Mouse (Mus musculus): ENCODE data around the gene Prcc. TPM values are rescaled to one million over a fixed set of nuclear protein-coding genes. Genes with fewer than 3 reads are reported as not detected.

The Prcc gene
- polyA plus RNA-seq, 1 experiment, result 63.9 TPM

GRCm38 (mm10) chr3:87859813-87860212 is 25.6 kb downstream of the Prcc start:
- peak; percentile 80 for DNase-seq (ENCODE audit: low read depth)
- peak; percentile 86 for TF ChIP-seq CTCF (IDR thresholded peaks at IDR 0.05; ENCODE audit: borderline replicate concordance, extremely low read depth, insufficient read depth, insufficient read length)
- TF ChIP-seq POLR2A (IDR thresholded peaks at IDR 0.05; ENCODE audit: borderline replicate concordance, extremely low read depth, insufficient read depth, insufficient read length, poor library complexity, severe bottlenecking), result no peak

GRCm38 (mm10) chr3:87857666-87858065 is 27.7 kb downstream of the Prcc start:
- no peak for DNase-seq (ENCODE audit: low read depth)
- no peak for TF ChIP-seq CTCF (IDR thresholded peaks at IDR 0.05; ENCODE audit: borderline replicate concordance, extremely low read depth, insufficient read depth, insufficient read length)
- no peak for TF ChIP-seq POLR2A (IDR thresholded peaks at IDR 0.05; ENCODE audit: borderline replicate concordance, extremely low read depth, insufficient read depth, insufficient read length, poor library complexity, severe bottlenecking)

DNA sequence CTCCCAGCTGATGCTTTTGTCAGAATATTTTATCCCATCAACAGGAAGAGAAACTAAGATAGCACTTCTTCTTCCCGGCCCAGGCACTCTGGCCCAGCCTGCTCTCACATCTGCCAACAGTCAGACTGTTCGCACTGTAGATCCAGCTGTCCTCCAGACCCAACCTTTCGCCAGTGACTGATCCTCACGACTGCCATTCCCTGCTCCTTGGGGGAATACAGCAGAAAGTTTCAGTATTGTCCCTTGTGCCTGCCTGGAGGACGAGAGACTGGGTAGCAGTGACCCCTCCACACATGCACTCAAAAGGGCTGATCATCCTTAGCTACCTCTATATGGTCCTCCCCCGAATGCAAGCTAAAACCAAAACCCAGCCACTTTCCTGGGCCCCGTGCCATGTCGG is 29.5 kb downstream of the Prcc start:
- DNase-seq (ENCODE audit: low read depth), result no peak
- TF ChIP-seq POLR2A (IDR thresholded peaks at IDR 0.05; ENCODE audit: borderline replicate concordance, extremely low read depth, insufficient read depth, insufficient read length, poor library complexity, severe bottlenecking) (no peak), CTCF (IDR thresholded peaks at IDR 0.05; ENCODE audit: borderline replicate concordance, extremely low read depth, insufficient read depth, insufficient read length) (no peak)

GRCm38 (mm10) chr3:87854795-87855568 is 30.4 kb downstream of the Prcc start:
- TF ChIP-seq POLR2A (IDR thresholded peaks at IDR 0.05; ENCODE audit: borderline replicate concordance, extremely low read depth, insufficient read depth, insufficient read length, poor library complexity, severe bottlenecking) (no peak), CTCF (IDR thresholded peaks at IDR 0.05; ENCODE audit: borderline replicate concordance, extremely low read depth, insufficient read depth, insufficient read length) (no peak)

GRCm38 (mm10) chr3:87849117-87849516 is 36.3 kb downstream of the Prcc start:
- no peak for DNase-seq (ENCODE audit: low read depth)
- TF ChIP-seq POLR2A (IDR thresholded peaks at IDR 0.05; ENCODE audit: borderline replicate concordance, extremely low read depth, insufficient read depth, insufficient read length, poor library complexity, severe bottlenecking), result no peak

More at GRCm38 (mm10) chr3:87854795-87855568, 30.4 kb downstream of the Prcc start:
- DNase-seq (ENCODE audit: low read depth), result peak; percentile 11

GRCm38 (mm10) chr3:87847680-87848079 is 37.7 kb downstream of the Prcc start:
- DNase-seq (ENCODE audit: low read depth), result no peak
- no peak for TF ChIP-seq POLR2A (IDR thresholded peaks at IDR 0.05; ENCODE audit: borderline replicate concordance, extremely low read depth, insufficient read depth, insufficient read length, poor library complexity, severe bottlenecking)
- TF ChIP-seq CTCF (IDR thresholded peaks at IDR 0.05; ENCODE audit: borderline replicate concordance, extremely low read depth, insufficient read depth, insufficient read length), result no peak

DNA sequence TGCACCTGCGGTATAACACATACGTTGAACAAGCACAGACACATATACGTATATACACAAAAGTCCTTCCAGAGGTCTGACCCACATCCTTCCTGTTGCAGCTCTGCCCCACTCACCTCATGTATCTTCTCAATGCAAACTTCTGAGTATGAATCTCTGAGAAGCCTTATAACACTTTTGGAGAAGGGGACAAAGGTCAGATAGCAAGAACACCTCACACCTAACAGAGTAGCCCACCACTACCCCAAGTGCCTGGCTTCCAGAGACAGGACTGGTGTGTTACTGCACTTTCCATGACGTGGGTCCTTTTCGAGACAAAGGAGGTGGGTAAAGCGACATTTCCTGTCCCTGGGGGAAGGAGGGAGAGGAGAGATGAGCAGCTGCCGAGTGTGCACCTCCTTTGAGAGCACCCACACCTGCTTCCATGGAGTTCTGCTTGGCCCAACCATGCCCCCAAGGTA is 38.7 kb downstream of the Prcc start, which contains the start of gene Sh2d2a:
Gene Sh2d2a (plus strand): TSS at position 106 of the 461 bp plus-strand sequence.
- DNase-seq (ENCODE audit: low read depth), result no peak
- no peak for TF ChIP-seq POLR2A (IDR thresholded peaks at IDR 0.05; ENCODE audit: borderline replicate concordance, extremely low read depth, insufficient read depth, insufficient read length, poor library complexity, severe bottlenecking)
- no peak for TF ChIP-seq CTCF (IDR thresholded peaks at IDR 0.05; ENCODE audit: borderline replicate concordance, extremely low read depth, insufficient read depth, insufficient read length)

GRCm38 (mm10) chr3:87846186-87846585 is 39.2 kb downstream of the Prcc start:
- DNase-seq (ENCODE audit: low read depth), result no peak
- TF ChIP-seq POLR2A (IDR thresholded peaks at IDR 0.05; ENCODE audit: borderline replicate concordance, extremely low read depth, insufficient read depth, insufficient read length, poor library complexity, severe bottlenecking), result no peak
- TF ChIP-seq CTCF (IDR thresholded peaks at IDR 0.05; ENCODE audit: borderline replicate concordance, extremely low read depth, insufficient read depth, insufficient read length), result no peak

DNA sequence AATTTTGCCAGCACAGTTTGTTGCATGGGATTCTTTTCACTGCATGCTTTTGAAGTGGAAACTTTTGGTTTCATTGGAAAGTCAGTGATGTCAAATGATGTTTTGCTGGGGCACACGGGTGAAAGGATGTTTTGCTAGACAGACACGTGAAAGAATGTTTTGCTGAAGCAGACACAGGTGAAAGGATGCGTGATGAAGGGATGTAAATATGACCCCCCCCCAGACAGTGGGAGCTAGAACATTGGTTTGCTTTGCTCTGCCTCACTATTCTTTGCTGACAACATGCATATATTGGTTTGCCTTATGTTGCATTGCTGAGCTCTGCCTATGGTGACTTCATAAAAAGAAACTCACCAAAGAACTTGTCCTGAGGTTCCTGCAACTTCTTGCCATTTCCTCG is 40.4 kb downstream of the Prcc start:
- DNase-seq (ENCODE audit: low read depth), result no peak
- TF ChIP-seq POLR2A (IDR thresholded peaks at IDR 0.05; ENCODE audit: borderline replicate concordance, extremely low read depth, insufficient read depth, insufficient read length, poor library complexity, severe bottlenecking), result no peak
- no peak for TF ChIP-seq CTCF (IDR thresholded peaks at IDR 0.05; ENCODE audit: borderline replicate concordance, extremely low read depth, insufficient read depth, insufficient read length)

GRCm38 (mm10) chr3:87840858-87841257 is 44.5 kb downstream of the Prcc start:
- TF ChIP-seq CTCF (IDR thresholded peaks at IDR 0.05; ENCODE audit: borderline replicate concordance, extremely low read depth, insufficient read depth, insufficient read length) (no peak), POLR2A (IDR thresholded peaks at IDR 0.05; ENCODE audit: borderline replicate concordance, extremely low read depth, insufficient read depth, insufficient read length, poor library complexity, severe bottlenecking) (no peak)
- DNase-seq (ENCODE audit: low read depth), result no peak

DNA sequence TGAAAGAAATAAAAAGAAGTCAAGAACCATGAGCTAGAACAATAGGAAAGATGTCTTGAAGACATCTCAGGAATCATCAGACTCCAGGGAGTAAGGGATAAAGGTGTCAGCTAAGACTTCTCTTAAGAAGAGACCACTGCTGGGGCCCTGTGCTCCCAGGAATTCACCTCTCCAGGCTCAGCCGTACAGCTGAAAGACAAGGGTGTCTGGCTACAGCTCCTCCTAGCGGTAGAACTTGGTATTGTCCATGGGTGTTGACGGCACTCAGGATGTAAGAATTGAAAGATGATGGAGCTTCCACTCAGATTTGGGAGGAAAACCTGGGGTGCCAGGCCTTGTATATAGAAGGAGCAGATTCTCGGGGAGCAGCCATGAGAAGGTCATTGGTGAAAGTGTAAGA is 46.8 kb downstream of the Prcc start:
- peak; percentile 76 for DNase-seq (ENCODE audit: low read depth)
- no peak for TF ChIP-seq POLR2A (IDR thresholded peaks at IDR 0.05; ENCODE audit: borderline replicate concordance, extremely low read depth, insufficient read depth, insufficient read length, poor library complexity, severe bottlenecking)
- TF ChIP-seq CTCF (IDR thresholded peaks at IDR 0.05; ENCODE audit: borderline replicate concordance, extremely low read depth, insufficient read depth, insufficient read length), result peak; percentile 90

GRCm38 (mm10) chr3:87833482-87833881 is 51.9 kb downstream of the Prcc start:
- no peak for DNase-seq (ENCODE audit: low read depth)
- TF ChIP-seq POLR2A (IDR thresholded peaks at IDR 0.05; ENCODE audit: borderline replicate concordance, extremely low read depth, insufficient read depth, insufficient read length, poor library complexity, severe bottlenecking) (no peak), CTCF (IDR thresholded peaks at IDR 0.05; ENCODE audit: borderline replicate concordance, extremely low read depth, insufficient read depth, insufficient read length) (no peak)

Data from brain, embryonic 14.5 days (tissue).